Mouse (Mus musculus) spleen, postnatal 36 days (tissue): ENCODE results near the gene Tctex1d2.
"Not testable (repeated sequence)": the region's sequence is repeated elsewhere in the genome, so short reads cannot be mapped to it uniquely, and the experiment has no call there.

Experiments
- DNase-seq, 2 experiments: peaks; one replicate each; pipeline ENCODE4 v3.0.0; 2022; ENCODE audit warnings: low spot score in 2 of 2, mixed read lengths in 1 of 2

The Tctex1d2 gene

DNA sequence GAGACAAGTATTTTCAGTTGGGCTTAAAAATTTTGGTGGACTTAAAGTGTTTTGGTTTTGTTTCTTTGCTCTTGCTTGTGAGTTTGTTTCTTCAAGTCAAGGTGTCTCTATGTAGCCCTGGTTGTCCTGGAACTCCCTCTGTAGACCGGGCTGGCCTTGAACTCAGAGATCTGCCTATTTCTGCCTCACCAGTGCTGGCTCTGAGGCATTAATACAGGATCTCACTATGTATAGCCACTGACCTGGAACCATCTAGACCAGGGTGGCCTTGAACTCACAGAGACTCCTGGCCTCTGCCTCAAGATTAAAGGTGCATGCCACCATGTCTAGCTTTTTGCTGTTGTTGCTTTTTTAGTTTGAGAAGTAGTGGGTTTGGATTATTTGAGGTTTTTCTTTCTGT lies 12.4 kb downstream of the Tctex1d2 start:
- DNase-seq, result no peak

DNA sequence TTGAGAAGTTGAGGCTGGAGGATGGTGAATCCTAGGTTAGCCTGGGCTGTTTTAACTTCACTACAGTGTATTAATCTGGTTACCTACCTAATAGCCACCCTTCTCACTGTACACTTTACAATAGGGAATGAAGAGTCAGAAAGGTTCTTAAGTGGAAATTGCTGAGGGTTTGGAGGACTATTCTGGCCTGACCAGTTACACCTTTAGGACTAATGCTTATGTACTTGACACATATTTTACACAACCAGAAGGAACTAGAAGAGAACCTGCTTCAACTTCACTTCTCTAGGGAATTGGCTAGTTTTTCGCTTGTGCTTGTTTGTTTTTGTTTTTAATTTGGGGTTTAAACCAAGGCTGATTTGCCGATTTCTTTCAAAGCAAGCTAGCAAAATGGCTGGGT lies 13.6 kb downstream of the Tctex1d2 start:
- DNase-seq, result no peak

- DNase-seq, result peak; percentile 68 to 71
Observed at GRCm38 (mm10) chr16:32434066-32434465, 14.6 kb downstream of the Tctex1d2 start.

- no peak for DNase-seq
Observed at GRCm38 (mm10) chr16:32434691-32435090, 15.2 kb downstream of the Tctex1d2 start.

DNA sequence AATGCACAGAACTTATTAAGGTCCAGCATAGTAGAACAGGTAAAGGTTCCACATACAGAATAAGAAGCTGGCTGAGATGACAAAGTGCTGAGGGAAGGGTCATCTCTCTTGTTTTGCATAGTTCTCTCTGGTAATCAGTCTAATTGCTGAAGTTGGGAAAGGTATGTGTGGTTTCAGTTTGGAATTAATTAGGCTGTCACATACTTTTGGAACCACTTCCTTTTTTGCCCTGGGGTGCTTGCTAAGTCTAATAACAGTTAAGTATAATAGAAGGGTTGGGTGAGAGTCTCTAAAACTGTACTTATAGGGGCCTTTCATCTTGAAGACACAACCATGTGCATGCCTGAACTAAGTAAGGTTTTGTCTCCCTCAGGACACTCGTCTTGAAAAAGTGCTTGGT lies 17.2 kb downstream of the Tctex1d2 start:
- no peak for DNase-seq

DNA sequence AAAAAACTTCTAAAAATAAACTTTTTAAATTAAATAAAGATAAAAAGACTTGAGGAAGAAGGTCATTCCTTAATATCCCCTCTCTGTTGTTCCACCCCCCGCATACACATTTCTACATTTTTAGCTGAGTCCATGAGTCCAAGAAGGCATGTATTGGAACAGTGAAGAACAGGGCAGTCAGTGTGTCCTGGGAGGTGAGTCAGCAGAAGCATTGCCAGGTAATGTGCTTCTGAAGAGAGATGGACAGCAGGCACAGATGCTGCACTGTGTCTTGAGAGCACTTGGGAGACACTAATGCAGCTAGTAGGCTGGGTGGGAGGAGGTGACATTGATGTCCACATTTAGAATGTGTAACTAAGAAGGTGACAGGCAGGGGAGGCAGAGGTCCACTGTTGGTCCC lies 17.8 kb downstream of the Tctex1d2 start:
- DNase-seq, result no peak

DNA sequence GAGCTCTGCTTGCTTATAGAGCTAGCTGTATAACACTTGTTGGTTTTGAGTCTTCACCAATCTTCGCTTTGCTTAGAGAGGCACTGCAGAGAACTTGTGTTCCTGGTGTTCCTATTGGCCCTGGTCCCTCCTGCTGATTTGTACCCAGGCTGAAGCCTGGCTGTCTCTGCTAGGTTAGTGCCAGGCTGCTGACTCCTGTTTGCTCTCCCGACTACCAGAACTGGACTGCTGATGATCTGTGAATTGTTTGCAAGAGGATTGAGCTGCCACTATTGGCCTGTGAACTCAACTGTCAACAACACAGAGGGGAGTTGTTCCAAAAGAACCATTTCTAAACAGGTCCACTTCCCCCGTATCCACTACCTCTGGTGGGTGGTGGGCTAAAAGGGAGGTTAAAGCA lies 21.9 kb downstream of the Tctex1d2 start:
- DNase-seq, result no peak

DNA sequence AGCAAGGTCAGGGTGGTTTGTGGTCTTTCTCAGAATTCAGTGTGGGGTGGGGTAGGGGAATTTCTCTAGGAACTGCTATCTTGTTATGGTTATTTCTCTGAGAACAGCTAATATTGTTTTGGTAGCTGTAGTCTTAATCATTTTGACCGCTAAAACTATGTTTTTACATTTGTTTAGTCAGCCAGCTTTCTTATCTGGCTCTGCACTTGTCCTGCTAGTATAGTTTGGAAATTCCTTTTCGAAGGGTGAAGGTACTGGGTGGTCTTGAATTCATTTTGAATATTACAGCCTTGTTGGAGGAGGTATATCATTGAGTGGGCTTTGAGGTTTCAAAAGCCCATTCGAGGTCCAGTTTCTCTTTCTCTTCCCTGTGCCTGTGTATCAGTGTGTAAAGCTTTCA lies 25.1 kb downstream of the Tctex1d2 start:
- not testable (repeated sequence) for DNase-seq

DNA sequence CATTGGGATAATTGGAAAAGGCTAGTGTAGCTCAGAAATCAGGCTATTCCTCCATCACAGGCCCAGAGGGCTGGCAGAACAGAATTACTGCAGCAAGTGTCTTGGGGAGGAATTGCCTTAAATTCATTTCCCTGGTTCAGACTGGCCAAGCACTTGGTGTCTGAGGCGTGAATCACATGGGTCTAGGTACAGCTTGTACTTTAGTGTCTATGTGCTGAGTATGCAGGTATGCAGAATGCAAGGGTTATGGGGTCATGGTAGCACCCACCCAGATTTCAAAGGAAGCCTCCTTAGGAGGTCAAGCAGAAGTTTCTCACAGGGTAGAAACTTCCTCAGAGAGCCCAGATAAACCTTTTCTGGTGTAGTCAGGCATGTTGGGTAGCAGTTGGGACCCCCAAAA lies 26.1 kb downstream of the Tctex1d2 start:
- DNase-seq, result no peak

DNA sequence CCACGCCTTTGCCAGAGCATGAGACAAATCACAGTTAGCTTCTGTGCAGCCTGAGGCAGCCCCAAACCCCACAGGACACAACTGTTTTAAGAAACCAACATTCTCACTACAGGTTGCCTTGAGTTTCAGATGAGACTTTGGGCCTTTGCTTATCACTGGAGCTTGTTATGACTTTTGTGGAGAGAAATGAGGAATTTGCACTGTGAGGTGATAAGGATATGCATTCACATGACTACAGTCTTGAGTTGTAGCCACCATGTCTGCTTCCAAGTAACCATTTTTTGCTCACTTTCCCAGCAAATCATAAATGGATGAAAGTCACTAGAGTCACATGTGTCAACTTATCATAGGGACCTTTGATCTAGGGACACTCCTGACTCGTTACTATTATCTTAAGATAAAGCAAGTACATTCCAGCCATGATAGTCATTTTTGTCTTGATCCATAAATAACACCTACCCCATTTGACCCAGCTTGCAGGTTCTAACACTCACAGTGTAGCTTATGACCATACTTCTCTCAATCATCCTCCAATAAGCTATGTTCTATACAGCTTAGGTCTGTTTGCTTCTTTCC lies 27.1 kb downstream of the Tctex1d2 start:
- no peak for DNase-seq

DNA sequence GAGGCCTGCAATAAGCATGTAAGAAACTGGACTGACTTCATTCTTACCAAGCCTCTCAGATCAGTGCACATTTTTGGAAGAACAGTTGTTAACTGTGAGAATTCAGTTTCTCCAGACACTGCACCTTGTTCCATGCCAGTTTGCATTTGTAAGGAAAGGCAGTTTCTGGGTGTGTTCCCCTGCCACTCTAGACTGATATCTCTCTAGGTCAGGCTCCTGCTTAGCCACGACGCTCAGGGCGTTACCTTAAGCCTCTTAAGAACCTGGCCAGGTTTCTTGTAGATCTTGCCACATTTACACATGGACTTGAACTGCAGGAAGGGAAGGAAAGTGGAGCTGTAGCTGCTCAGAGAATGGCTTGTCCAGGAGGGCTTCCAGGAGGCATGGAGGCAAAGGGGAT lies 30.2 kb downstream of the Tctex1d2 start:
- peak; percentile 7 to 47 for DNase-seq

- DNase-seq, result no peak
Observed at GRCm38 (mm10) chr16:32450133-32450532, 30.6 kb downstream of the Tctex1d2 start.

GRCm38 (mm10) chr16:32453102-32453501 lies 33.6 kb downstream of the Tctex1d2 start:
- DNase-seq, result no peak

- no peak for DNase-seq
Observed at GRCm38 (mm10) chr16:32454646-32455045, 35.1 kb downstream of the Tctex1d2 start.

DNA sequence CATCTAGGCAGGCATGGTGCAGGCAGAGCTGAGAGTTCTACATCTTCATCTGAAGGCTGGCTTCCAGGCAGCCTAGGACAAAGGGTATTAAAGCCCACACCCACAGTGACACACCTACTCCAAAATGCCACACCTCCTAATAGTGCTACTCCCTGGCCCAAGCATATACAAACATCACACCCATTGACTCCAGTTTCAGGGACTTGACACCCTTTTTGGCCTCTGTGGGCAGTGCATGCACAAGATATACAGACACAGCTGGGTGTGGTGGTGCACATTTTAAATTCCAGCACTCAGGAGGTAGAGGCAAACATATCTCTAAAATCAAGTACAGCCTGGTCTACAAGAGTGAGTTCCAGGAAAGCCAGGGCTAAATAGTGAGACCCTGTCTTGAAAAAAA lies 36.6 kb downstream of the Tctex1d2 start:
- no peak for DNase-seq

DNA sequence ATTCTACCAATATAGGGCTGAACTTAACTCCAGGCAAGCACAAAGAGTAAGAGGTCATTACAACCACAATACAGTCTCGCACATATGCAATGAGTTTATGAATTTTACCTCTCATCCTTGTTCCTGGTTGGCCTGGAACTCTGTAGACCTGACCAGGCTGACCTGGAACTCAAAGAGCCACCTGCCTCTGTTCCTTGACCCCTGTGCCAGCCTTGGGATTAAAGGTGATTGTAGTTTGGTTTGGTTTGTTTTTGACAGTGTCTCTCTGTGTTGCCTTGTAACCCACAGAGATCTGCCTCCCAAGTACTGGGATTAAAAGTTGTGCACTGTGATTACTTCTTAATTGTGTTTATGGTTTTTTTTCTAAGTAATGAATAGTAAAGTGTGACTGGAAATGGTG lies 37.3 kb downstream of the Tctex1d2 start:
- DNase-seq, result no peak

GRCm38 (mm10) chr16:32457589-32458386 lies 38.3 kb downstream of the Tctex1d2 start:
- peak; percentile 57 to 67 for DNase-seq

GRCm38 (mm10) chr16:32460518-32460917 lies 41.0 kb downstream of the Tctex1d2 start:
- no peak for DNase-seq

DNA sequence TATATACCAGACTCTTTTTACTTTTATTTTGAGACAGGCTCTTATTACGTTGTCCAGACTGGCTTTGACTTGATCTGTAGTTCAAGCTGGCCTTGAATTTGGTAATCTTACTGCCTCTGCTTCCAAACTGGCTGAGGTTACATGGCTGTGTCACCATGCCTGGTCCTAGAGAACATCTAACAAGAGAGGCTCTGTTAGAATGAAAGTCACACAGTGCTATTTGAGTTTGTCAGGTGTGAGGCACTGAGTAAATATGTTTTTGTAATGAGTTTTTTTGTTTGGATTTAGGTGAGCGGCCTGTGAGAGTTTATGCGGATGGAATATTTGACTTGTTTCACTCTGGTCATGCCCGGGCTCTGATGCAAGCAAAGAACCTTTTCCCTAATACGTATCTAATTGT lies 42.2 kb downstream of the Tctex1d2 start:
- no peak for DNase-seq

DNA sequence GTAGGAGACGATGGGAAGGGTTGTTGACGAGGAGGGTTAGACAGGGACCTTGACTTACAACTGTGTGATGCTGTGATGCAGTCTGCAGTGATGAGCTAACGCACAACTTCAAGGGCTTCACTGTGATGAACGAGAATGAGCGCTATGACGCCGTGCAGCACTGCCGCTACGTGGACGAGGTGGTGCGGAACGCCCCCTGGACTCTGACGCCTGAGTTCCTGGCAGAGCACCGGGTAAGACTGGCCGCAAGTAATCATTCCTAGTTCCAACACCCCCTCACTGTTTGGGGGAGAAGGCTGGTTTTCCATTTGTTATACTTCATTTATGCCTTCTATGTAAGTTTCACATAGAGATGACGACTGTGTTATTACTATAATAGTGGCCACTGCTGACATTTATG lies 43.4 kb downstream of the Tctex1d2 start:
- DNase-seq, result no peak

- no peak for DNase-seq
Observed at GRCm38 (mm10) chr16:32463426-32463825, 43.9 kb downstream of the Tctex1d2 start.

GRCm38 (mm10) chr16:32464908-32465307 lies 45.4 kb downstream of the Tctex1d2 start:
- no peak for DNase-seq

DNA sequence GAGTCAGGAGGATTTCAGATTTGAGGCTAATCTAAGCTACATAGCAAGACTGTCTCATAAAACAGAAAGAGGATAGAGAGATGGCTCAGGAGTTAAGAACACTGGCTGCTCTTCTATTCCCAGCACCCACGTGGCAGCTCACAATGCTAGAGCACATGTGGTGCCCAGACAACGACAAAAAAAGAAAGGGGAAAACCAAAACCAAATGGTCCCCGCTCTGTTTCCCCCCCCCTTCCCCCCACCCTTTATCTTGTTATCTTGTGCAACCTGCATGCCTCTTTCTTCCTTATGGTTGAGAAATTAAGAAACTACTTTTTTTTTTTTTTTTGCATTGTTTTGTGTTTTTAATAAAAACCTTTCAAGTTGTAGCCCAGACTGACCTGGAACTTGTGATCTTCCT lies 49.0 kb downstream of the Tctex1d2 start:
- no peak for DNase-seq
